Mouse (Mus musculus) common myeloid progenitor, adult 5-6 weeks (primary cell): ENCODE data around the gene Mucl1. TPM values are rescaled to one million over a fixed set of nuclear protein-coding genes. Genes with fewer than 3 reads are reported as not detected.
"Not testable (repeated sequence)": the region's sequence is repeated elsewhere in the genome, so short reads cannot be mapped to it uniquely, and the experiment has no call there.

Experiments used
- ATAC-seq: replicated peaks from 2 replicates; pipeline ENCODE4 v1.8.0; 2016; ENCODE audit warnings: low read depth, mild to moderate bottlenecking, moderate TSS enrichment, inconsistent platforms; ENCODE audit not compliant: poor library complexity, severe bottlenecking
- total RNA-seq: library from RNA; stranded (forward); fragments of 200-1000, 187-1606 nt; gene quantifications from 2 replicates; pipeline ENCODE4 v1.2.3, GENCODE M21; 2017

Mucl1 gene
- not detected in 2 replicates for total RNA-seq

DNA sequence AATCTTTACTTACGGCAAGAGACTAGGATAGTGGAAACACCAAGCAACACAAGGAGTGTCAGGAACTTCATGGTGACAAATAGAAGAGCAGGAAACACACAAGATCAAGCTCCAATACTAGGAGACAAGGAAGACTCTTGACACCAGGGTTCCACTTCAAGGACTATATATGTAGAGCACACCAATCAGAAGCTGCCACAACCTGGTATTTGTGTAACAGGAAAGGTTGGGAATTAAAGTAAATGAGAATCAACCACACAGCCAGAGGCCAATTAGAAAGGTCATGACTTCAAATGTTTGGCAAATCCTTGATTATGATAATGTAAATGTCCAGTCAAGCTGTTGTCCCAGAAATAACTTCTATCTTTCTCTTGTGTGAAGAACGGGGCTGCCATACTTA lies at the start of gene Mucl1:
TSS of gene Mucl1 (minus strand) at position 101 of the 400 bp plus-strand sequence.
- no peak for ATAC-seq

DNA sequence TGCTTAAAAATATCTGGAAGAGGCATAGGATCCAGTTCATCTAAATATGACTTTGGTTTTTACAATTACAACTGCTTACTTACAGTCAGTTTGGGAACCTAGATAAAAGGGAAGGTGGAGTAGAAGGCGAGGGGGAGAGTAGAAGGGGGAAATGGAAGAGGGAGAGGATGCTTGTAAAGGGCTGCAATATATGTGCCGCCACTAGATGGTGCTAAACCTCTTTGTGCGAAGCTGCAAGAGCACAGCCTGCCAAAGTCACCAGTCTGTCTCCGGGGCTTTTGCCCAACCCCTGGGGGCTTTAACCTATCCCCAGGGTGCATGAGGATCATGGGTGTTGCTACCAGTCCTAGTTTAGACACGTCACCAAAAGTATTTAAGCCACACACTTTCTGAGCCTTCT lies 11.6 kb upstream of the Mucl1 start:
- ATAC-seq = peak; percentile 50; the same call in 1 of the 2 replicates

DNA sequence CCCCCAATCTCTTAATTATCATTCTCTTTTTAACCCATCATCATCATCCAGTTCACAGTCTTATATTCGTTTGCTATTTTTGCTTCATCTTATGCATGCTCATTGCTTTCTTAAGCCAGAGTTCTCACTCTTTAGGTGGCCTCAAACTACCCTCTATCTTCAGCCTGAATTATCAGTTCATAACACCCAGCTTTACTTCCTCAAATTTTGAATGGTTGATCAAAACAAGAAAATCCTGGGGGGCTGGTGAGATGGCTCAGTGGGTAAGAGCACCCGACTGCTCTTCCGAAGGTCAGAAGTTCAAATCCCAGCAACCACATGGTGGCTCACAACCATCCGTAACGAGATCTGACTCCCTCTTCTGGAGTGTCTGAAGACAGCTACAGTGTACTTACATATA lies 38.4 kb downstream of the Mucl1 start:
- ATAC-seq = not testable (repeated sequence)

Other genes starting within 250 kb of the Mucl1 start
- not detected in 2 replicates for gene Ppp1r1a, start 217.5 kb downstream of the Mucl1 start, total RNA-seq
- not detected in 2 replicates for gene Glycam1, start 190.4 kb downstream of the Mucl1 start, total RNA-seq
- gene Mucl2, start 143.8 kb upstream of the Mucl1 start, total RNA-seq = not detected in 2 replicates